Mouse (Mus musculus): Measurements from ENCODE around the gene Klk1b11. TPM values are rescaled to one million over a fixed set of nuclear protein-coding genes. Genes with fewer than 3 reads are reported as not detected.
"Not testable (repeated sequence)": the region's sequence is repeated elsewhere in the genome, so short reads cannot be mapped to it uniquely, and the experiment has no call there.

Klk1b11 gene
- not detected in 2 replicates for polyA plus RNA-seq (2012; ENCODE audit: insufficient read depth, low replicate concordance)

GRCm38 (mm10) chr7:43995577-43995976, at the start of gene Klk1b11:
TSS of gene Klk1b11 (plus strand) at chr7:43995877.
- not testable (repeated sequence) for H3K9me3 ChIP-seq; H3K4me1 ChIP-seq; H3K4me3 ChIP-seq (replicated peaks); H3K36me3 ChIP-seq (replicated peaks; ENCODE audit: low read length); H3K27me3 ChIP-seq (replicated peaks)

- no peak for TF ChIP-seq GATA1 (IDR thresholded peaks at IDR 0.05; ENCODE audit: borderline replicate concordance, low read length)
- TF ChIP-seq FLI1 (IDR thresholded peaks at IDR 0.05; ENCODE audit: low read length): no peak
- Histone ChIP-seq H3K9me3 (no peaks in the 10 kb centered on the region), H3K36me3 (replicated peaks; ENCODE audit: low read length) (no peaks in the 10 kb centered on the region), H3K4me3 (replicated peaks) (no peak within 1 kb of the TSS), H3K27me3 (replicated peaks) (peaks cover 2% of the 10 kb centered on the region), H3K4me1 (no peaks in the 10 kb centered on the region)
Observed at GRCm38 (mm10) chr7:43950364-43950763, 45.3 kb upstream of the Klk1b11 start, which contains the start of gene Klk1b8. TSS of gene Klk1b8 (plus strand) at chr7:43950664.

GRCm38 (mm10) chr7:43952703-43953102, 43.0 kb upstream of the Klk1b11 start:
- H3K9me3 ChIP-seq: no peaks in the 10 kb centered on the region
- H3K4me1 ChIP-seq: no peaks in the 10 kb centered on the region
- no peak overlapping the region for H3K4me3 ChIP-seq (replicated peaks)
- no peaks in the 10 kb centered on the region for H3K36me3 ChIP-seq (replicated peaks; ENCODE audit: low read length)
- no peak for TF ChIP-seq GATA1 (IDR thresholded peaks at IDR 0.05; ENCODE audit: borderline replicate concordance, low read length)
- no peak for TF ChIP-seq FLI1 (IDR thresholded peaks at IDR 0.05; ENCODE audit: low read length)
- H3K27me3 ChIP-seq (replicated peaks): peaks cover 2% of the 10 kb centered on the region

- H3K36me3 ChIP-seq (replicated peaks; ENCODE audit: low read length): no peaks in the 10 kb centered on the region
- no peaks in the 10 kb centered on the region for H3K9me3 ChIP-seq
- TF ChIP-seq FLI1 (IDR thresholded peaks at IDR 0.05; ENCODE audit: low read length) (no peak), GATA1 (IDR thresholded peaks at IDR 0.05; ENCODE audit: borderline replicate concordance, low read length) (no peak)
- H3K4me1 ChIP-seq: no peaks in the 10 kb centered on the region
- H3K4me3 ChIP-seq (replicated peaks): no peak within 1 kb of the TSS
- H3K27me3 ChIP-seq (replicated peaks): no peaks in the 10 kb centered on the region
Observed at GRCm38 (mm10) chr7:43966451-43966850, 29.2 kb upstream of the Klk1b11 start, which contains the start of gene Klk1b1. TSS of gene Klk1b1 (plus strand) at chr7:43966751.

- Histone ChIP-seq H3K9me3 (no peaks in the 10 kb centered on the region), H3K27me3 (replicated peaks) (no peaks in the 10 kb centered on the region), H3K36me3 (replicated peaks; ENCODE audit: low read length) (no peaks in the 10 kb centered on the region), H3K4me1 (no peaks in the 10 kb centered on the region), H3K4me3 (replicated peaks) (no peak overlapping the region)
- TF ChIP-seq FLI1 (IDR thresholded peaks at IDR 0.05; ENCODE audit: low read length) (no peak), GATA1 (IDR thresholded peaks at IDR 0.05; ENCODE audit: borderline replicate concordance, low read length) (no peak)
Observed at GRCm38 (mm10) chr7:43967058-43967457, 28.6 kb upstream of the Klk1b11 start.

GRCm38 (mm10) chr7:43967612-43968011, 28.1 kb upstream of the Klk1b11 start:
- Histone ChIP-seq H3K36me3 (replicated peaks; ENCODE audit: low read length) (no peaks in the 10 kb centered on the region), H3K9me3 (no peaks in the 10 kb centered on the region), H3K27me3 (replicated peaks) (no peaks in the 10 kb centered on the region), H3K4me3 (replicated peaks) (no peak overlapping the region), H3K4me1 (no peaks in the 10 kb centered on the region)
- no peak for TF ChIP-seq FLI1 (IDR thresholded peaks at IDR 0.05; ENCODE audit: low read length)
- TF ChIP-seq GATA1 (IDR thresholded peaks at IDR 0.05; ENCODE audit: borderline replicate concordance, low read length): no peak

- H3K9me3 ChIP-seq; H3K36me3 ChIP-seq (replicated peaks; ENCODE audit: low read length); H3K4me1 ChIP-seq; H3K27me3 ChIP-seq (replicated peaks); H3K4me3 ChIP-seq (replicated peaks): not testable (repeated sequence)
Observed at GRCm38 (mm10) chr7:43975761-43976160, 19.9 kb upstream of the Klk1b11 start, which contains the start of gene Klk1b9. TSS of gene Klk1b9 (plus strand) at chr7:43976061.

GRCm38 (mm10) chr7:43985657-43986056, 10.0 kb upstream of the Klk1b11 start:
- no peak overlapping the region for H3K4me3 ChIP-seq (replicated peaks)
- no peak for TF ChIP-seq GATA1 (IDR thresholded peaks at IDR 0.05; ENCODE audit: borderline replicate concordance, low read length)
- TF ChIP-seq FLI1 (IDR thresholded peaks at IDR 0.05; ENCODE audit: low read length): no peak
- no peaks in the 10 kb centered on the region for H3K36me3 ChIP-seq (replicated peaks; ENCODE audit: low read length)
- no peaks in the 10 kb centered on the region for H3K4me1 ChIP-seq
- H3K9me3 ChIP-seq: no peaks in the 10 kb centered on the region; the same call in 1 of the 2 replicates
- H3K27me3 ChIP-seq (replicated peaks): no peaks in the 10 kb centered on the region

- H3K27me3 ChIP-seq (replicated peaks); H3K36me3 ChIP-seq (replicated peaks; ENCODE audit: low read length); H3K9me3 ChIP-seq; H3K4me1 ChIP-seq; H3K4me3 ChIP-seq (replicated peaks): not testable (repeated sequence)
Observed at GRCm38 (mm10) chr7:43994821-43995220, 856 bp upstream of the Klk1b11 start.

- Histone ChIP-seq H3K9me3 (no peaks in the 10 kb centered on the region), H3K27me3 (replicated peaks) (no peaks in the 10 kb centered on the region), H3K4me3 (replicated peaks) (no peak overlapping the region), H3K36me3 (replicated peaks; ENCODE audit: low read length) (no peaks in the 10 kb centered on the region), H3K4me1 (0 out of 2 replicates have a peak, but pooled peaks cover 4% of the 10 kb centered on the region)
- no peak for TF ChIP-seq GATA1 (IDR thresholded peaks at IDR 0.05; ENCODE audit: borderline replicate concordance, low read length)
- no peak for TF ChIP-seq FLI1 (IDR thresholded peaks at IDR 0.05; ENCODE audit: low read length)
Observed at GRCm38 (mm10) chr7:44004847-44005246, 9.2 kb downstream of the Klk1b11 start.

- not testable (repeated sequence) for H3K9me3 ChIP-seq; H3K27me3 ChIP-seq (replicated peaks); H3K36me3 ChIP-seq (replicated peaks; ENCODE audit: low read length); H3K4me1 ChIP-seq; H3K4me3 ChIP-seq (replicated peaks)
Observed at GRCm38 (mm10) chr7:44011868-44012267, 16.2 kb downstream of the Klk1b11 start, which contains the start of gene Klk1b26. TSS of gene Klk1b26 (plus strand) at chr7:44012168.

GRCm38 (mm10) chr7:44014666-44015065, 19.0 kb downstream of the Klk1b11 start:
- H3K4me3 ChIP-seq (replicated peaks); H3K36me3 ChIP-seq (replicated peaks; ENCODE audit: low read length); H3K9me3 ChIP-seq: not testable (repeated sequence)

More at GRCm38 (mm10) chr7:44014666-44015065, 19.0 kb downstream of the Klk1b11 start:
- H3K27me3 ChIP-seq (replicated peaks); H3K4me1 ChIP-seq: not testable (repeated sequence)

Measured in megakaryocyte, embryonic 14.5 days (primary cell).